8 mouse cellular contexts compared by ENCODE assay signal in genomic region chr8:91801241-91801811, GRCm38 (mm10). TPM values are rescaled to one million over a fixed set of nuclear protein-coding genes. Genes with fewer than 3 reads are reported as not detected.
A peak's percentile ranks its signal among the peaks of the same experiment; 100 is the strongest.
DNase-seq lines count a peak whose midpoint lies in the region; ATAC-seq lines count a peak whose summit lies in the region.

No protein-coding gene starts in this region.

- no peaks in the 10 kb centered on the region for H3K9me3 ChIP-seq in forebrain, embryonic 11.5 days (ENCODE audit: control insufficient read depth, low read length)
- no peaks in the 10 kb centered on the region for H3K9me3 ChIP-seq in limb, embryonic 12.5 days
- no peaks in the 10 kb centered on the region for H3K9me3 ChIP-seq in midbrain, embryonic 12.5 days

- peaks cover 91% of the 10 kb centered on the region for H3K27me3 ChIP-seq in forebrain, embryonic 11.5 days (ENCODE audit: control insufficient read depth, insufficient read depth, low read length)
- peaks cover 100% of the 10 kb centered on the region for H3K27me3 ChIP-seq in limb, embryonic 12.5 days
- peaks cover 33% of the 10 kb centered on the region for H3K27me3 ChIP-seq in midbrain, embryonic 12.5 days

- intact Hi-C loops in heart, postnatal 36 days (cut with DNase I): loop anchor here (2.0 to 10.0 kb wide), 5 partner anchors 51 to 923 kb away; no protein-coding TSS in a partner anchor
- intact Hi-C loops in left cerebral cortex, postnatal 25 days (cut with DNase I): loop anchor here (2.0 to 5.0 kb wide), 3 partner anchors 261 to 563 kb away; no protein-coding TSS in a partner anchor

- H3K4me1 ChIP-seq in forebrain, embryonic 11.5 days (replicated peaks; ENCODE audit: control insufficient read depth, insufficient read depth, low read length): peaks cover 30% of the 10 kb centered on the region; the same call in 1 of the 2 replicates
- H3K4me1 ChIP-seq in limb, embryonic 12.5 days (replicated peaks): peaks cover 65% of the 10 kb centered on the region
- H3K4me1 ChIP-seq in midbrain, embryonic 12.5 days: peaks cover 76% of the 10 kb centered on the region

- peak overlapping the region; percentile 59 for H3K9ac ChIP-seq in forebrain, embryonic 11.5 days (ENCODE audit: low read length)
- H3K9ac ChIP-seq in limb, embryonic 12.5 days (replicated peaks): peak overlapping the region; percentile 68
- H3K9ac ChIP-seq in midbrain, embryonic 12.5 days (replicated peaks): peak overlapping the region; percentile 98

- peak overlapping the region; percentile 86 for H3K4me2 ChIP-seq in forebrain, embryonic 11.5 days (ENCODE audit: low read depth, low read length, severe bottlenecking)
- H3K4me2 ChIP-seq in limb, embryonic 12.5 days: peak overlapping the region; percentile 75
- peak overlapping the region; percentile 64 for H3K4me2 ChIP-seq in midbrain, embryonic 12.5 days (replicated peaks)

- H3K4me3 ChIP-seq in forebrain, embryonic 11.5 days (ENCODE audit: low read depth, low read length): peak overlapping the region; percentile 50
- peak overlapping the region; percentile 52 for H3K4me3 ChIP-seq in limb, embryonic 12.5 days (replicated peaks)
- H3K4me3 ChIP-seq in midbrain, embryonic 12.5 days: peak overlapping the region; percentile 88

- peak overlapping the region; percentile 77 for H3K27ac ChIP-seq in forebrain, embryonic 11.5 days (ENCODE audit: low read depth, low read length)
- peak overlapping the region; percentile 78 for H3K27ac ChIP-seq in limb, embryonic 12.5 days
- H3K27ac ChIP-seq in midbrain, embryonic 12.5 days (replicated peaks): peak overlapping the region; percentile 100

- peak; percentile 86 for DNase-seq in ES-CJ7 (ENCODE audit: low read depth, low spot score)
- peak; percentile 72 for DNase-seq in brain, adult 2 months (ENCODE audit: low read depth, low spot score)
- peak; percentile 84 for DNase-seq in forebrain, embryonic 11.5 days (ENCODE audit: low spot score)
- peak; percentile 60 to 75 for DNase-seq in heart, postnatal 36 days
- no peak for DNase-seq in left cerebral cortex, postnatal 25 days (ENCODE audit: low spot score in 2 of 2)

- 0% methylated on average over 55 of the region's 57 CpGs for WGBS in forebrain, embryonic 11.5 days
- WGBS in limb, embryonic 12.5 days: under 1% methylated on average over 55 of the region's 57 CpGs
- under 1% methylated on average over 55 of the region's 57 CpGs for whole genome bisulfite sequencing in midbrain, embryonic 12.5 days

- peak; percentile 72 for ATAC-seq in forebrain, embryonic 11.5 days (replicated peaks; ENCODE audit: low FRiP score)
- ATAC-seq in limb, embryonic 12.5 days (ENCODE audit: insufficient number of reproducible peaks, insufficient read depth, low FRiP score, low TSS enrichment, low read depth): peak; percentile 43; the same call in 1 of the 2 replicates
- ATAC-seq in midbrain, embryonic 12.5 days (ENCODE audit: low FRiP score, low read depth): peak; percentile 85
- no peak for ATAC-seq in activated CD4-positive, CD25-positive, alpha-beta regulatory T cell, adult 4 months

- no peaks in the 10 kb centered on the region for H3K36me3 ChIP-seq in forebrain, embryonic 11.5 days (ENCODE audit: control insufficient read depth, insufficient read depth, low read length)
- H3K36me3 ChIP-seq in limb, embryonic 12.5 days: no peaks in the 10 kb centered on the region
- H3K36me3 ChIP-seq in midbrain, embryonic 12.5 days: peaks cover 12% of the 10 kb centered on the region

RNA-seq across cellular contexts. Expression of gene Irx3, which starts 0.5 kb away (rescaled TPM):
- 11.4 and 14.7 TPM in 2 replicates for polyA plus RNA-seq in forebrain, embryonic 11.5 days (2014; fragmentation: Nextera tagmentation; extraction: Ambion mirVana)
- 10 to 100 TPM; 30.0 to 41.2 TPM for total RNA-seq in heart, postnatal 36 days (2021)
- polyA plus RNA-seq in limb, embryonic 12.5 days (2016; fragmentation: Nextera tagmentation; extraction: Ambion mirVana): 8.9 and 11.0 TPM in 2 replicates
- 73.4 and 73.9 TPM in 2 replicates for polyA plus RNA-seq in midbrain, embryonic 12.5 days (2016; fragmentation: Nextera tagmentation; extraction: Ambion mirVana)
- polyA plus RNA-seq in activated CD4-positive, CD25-positive, alpha-beta regulatory T cell, adult 4 months (2017; shearing (Covaris generic)): not detected
- total RNA-seq in left cerebral cortex, postnatal 25 days (2021): under 1 TPM; 0.16 to 0.21 TPM

Comparison
In these comparisons a context has a peak if more than half of its experiments do, and no peak if none do; other contexts are left out.
1. DNase-seq: peak in ES-CJ7 (single experiment), brain, adult 2 months (single experiment), forebrain, embryonic 11.5 days (single experiment) and heart, postnatal 36 days (2 of 2); none in left cerebral cortex, postnatal 25 days (0 of 2).
2. Peak in every context shown above with its lines, with median percentiles within 50 percentile points of each other: H3K27ac ChIP-seq, H3K4me2 ChIP-seq, H3K4me3 ChIP-seq and H3K9ac ChIP-seq.